Mouse (Mus musculus): Measurements from ENCODE around the gene Zdhhc19.

DNA sequence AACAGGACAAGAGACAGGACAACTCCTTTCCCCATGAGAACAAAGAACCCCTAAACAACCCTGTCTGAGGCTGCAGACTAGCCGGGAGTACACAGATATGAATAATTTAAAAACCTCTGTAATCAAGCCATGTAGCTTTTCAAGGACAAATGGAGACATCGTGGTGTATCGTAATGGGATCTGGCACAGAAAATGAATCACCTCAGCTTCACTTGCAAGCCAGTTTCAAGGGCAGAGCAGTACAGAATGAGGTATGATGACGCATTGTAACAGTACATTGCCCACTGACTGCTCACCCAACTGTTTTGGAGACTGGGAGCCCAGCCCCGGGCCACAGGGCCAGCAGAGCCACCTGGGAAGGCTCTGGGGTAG is 28.2 kb downstream of the Zdhhc19 start:
- TF ChIP-seq GATA1 (IDR thresholded peaks at IDR 0.05; ENCODE audit: low read length): no peak
- TF ChIP-seq TAL1 (IDR thresholded peaks at IDR 0.05; ENCODE audit: low read length): no peak

All from erythroblast, embryonic 14.5 days (primary cell).